Mouse (Mus musculus) ovary, adult 18-20 months (tissue): ENCODE results near the gene Hnrnpu.
"Not testable (repeated sequence)": the region's sequence is repeated elsewhere in the genome, so short reads cannot be mapped to it uniquely, and the experiment has no call there.

Experiments used
- DNase-seq: peaks from one replicate; pipeline ENCODE4 v3.0.0; 2022; ENCODE audit warnings: low spot score, mixed read lengths

Gene Hnrnpu

DNA sequence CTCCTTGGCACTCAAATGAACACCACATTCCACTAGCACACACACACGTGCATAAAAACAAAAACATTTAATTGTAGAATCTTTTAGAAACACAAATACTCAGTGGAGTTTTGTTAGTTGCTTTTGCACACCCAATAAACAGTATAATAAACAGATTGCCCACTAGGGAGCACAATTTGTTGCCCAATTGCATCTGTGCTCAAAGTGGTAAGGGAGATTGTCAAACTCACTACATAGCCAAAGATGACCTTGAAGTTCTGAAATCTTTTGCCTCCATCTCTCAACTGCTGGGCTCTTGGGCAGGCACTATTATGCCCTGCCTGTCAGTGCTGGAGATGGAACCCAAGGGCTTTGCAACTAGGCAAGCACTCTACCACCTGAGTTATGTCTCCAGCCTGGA, 27.5 kb downstream of the Hnrnpu start:
- DNase-seq = no peak

DNA sequence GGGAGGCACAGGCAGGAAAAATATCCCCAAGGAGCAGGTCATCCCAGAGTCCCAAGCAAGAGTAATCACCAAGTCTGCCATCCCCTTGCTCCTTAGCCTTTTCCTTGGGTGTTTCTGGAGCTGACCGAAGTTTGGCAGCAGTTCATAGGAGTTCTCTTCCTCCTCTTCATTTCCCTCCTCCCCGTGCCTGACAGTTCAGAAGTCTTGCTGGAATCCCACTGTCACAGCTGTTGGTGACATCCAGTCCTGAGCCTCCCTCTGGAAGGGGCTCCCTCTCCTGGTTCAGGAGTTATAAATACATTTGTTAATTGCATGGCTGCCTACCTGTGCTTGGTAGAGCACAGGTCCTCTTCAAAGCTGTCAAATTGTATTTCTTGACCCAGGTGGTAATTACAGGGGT, 28.1 kb downstream of the Hnrnpu start:
- no peak for DNase-seq

DNA sequence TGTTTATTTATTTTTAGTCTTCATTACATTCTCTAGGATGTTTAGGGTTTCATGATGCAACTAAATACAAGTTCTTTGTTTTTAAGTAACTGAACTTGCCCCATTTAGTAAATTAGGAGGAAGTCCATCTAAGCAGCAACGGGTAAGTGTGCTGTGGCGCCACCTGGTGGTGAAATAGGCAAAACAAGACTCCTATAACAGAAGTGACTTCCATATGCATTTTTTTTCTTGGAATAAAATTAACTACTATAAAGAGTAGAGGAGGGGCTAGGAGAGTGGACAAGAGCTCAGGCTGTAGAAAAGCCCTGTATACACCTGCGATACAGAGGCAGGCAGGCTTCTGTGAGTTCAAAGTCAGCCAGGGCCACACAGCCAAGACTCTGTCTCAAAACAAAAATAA, 34.2 kb downstream of the Hnrnpu start:
- DNase-seq = peak; percentile 18

DNA sequence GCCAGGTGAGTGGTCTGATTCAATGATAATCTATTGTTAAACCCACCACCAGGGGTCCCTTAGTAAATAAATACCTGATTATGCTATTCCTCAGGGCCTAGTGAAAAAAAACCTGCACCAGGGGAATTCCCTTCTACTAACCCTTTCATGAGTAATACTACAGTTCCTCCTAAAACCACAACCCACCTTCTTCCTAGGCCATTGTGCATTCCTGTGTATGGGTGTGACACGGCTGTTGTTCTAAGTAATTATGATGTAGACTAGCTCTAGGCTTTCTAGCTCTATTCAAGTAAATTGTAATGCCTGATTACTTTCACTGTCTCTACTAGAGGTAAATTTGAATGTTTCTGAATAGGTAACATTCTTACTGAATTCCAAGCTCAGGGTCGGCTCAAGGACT, 36.3 kb downstream of the Hnrnpu start:
- not testable (repeated sequence) for DNase-seq

- no peak for DNase-seq
Observed at GRCm38 (mm10) chr1:178294051-178294450, 43.5 kb downstream of the Hnrnpu start.

DNA sequence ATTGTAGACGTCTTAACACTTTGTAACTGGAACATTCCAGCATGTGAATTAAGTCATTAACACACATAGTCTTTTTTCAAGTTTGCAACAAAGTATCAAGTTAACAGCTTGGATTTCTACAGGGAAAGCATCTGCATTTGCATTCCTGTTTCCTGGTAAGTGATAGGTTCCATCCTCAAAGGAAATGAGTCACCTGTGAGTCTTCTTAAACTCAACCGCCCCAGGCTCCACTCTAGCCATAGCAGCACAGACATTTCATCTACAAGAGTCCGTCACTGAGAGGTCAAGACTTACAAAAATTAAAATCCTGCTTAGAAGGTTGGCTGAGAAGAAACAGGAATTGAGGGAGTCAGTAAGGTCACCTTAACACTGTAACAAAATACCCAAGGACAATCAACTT, 45.9 kb downstream of the Hnrnpu start:
- no peak for DNase-seq

DNA sequence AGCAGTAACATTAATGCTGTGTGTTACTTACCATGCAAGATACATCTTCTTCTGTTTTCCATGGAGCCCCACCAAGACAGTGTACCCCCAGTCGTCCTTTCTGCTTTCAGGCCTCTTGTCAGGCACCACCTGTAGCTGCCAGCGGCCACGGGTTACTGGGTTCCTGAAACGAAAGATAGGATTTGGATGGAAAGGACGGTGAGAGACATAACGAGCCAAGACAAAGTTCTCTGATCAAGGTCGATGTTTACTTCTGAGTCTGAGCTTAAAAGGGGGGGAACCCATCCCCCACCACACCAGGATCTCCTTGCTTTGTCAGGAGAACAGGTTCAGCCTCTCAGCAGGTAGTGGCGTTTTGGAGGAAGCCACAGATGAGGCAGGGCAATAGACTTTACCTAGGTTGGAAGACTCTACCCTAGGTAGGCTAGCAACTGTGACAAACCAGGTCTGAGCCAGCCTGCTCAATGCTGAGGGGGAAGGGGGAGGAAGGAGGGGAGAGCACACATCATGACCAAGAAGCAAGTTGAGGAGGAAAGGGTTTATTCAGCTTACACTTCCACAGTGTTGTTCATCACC, 49.9 kb downstream of the Hnrnpu start:
- no peak for DNase-seq

DNA sequence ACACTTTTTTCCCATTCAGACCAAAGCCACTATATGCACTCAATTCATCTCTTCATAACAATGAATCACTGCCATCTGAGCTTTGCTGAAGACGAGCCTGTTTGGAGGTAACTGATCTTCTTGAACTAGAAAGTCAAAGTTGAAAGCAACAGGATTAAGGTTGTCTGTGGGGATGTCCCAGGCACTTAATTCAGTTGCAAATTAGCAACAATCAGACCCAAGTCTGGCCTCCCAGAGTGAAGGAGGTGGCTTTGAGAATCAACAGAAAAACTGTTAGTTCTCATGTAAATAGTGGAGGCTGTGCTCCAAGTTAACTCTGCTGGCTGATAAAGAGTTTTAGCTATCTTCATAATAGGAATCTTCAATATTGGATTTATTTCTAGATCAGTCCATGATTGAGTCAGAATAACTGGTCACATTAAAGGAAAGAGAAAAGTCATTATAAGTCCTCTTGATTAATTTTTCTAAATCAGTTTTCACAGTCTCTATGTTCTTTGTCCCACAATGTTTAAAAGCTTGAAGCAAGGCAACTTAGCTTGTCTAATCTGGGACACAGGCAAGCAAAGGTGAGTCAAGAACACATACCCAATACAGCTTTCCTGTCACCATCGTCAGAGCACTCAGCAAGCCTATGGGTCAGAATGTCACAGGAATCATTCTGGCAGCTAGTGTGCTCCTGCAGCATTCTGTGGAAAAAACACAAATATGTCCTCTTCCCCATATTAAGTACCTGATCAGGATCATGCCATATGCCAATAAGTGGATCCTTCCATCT, 53.5 kb downstream of the Hnrnpu start:
- DNase-seq = no peak

DNA sequence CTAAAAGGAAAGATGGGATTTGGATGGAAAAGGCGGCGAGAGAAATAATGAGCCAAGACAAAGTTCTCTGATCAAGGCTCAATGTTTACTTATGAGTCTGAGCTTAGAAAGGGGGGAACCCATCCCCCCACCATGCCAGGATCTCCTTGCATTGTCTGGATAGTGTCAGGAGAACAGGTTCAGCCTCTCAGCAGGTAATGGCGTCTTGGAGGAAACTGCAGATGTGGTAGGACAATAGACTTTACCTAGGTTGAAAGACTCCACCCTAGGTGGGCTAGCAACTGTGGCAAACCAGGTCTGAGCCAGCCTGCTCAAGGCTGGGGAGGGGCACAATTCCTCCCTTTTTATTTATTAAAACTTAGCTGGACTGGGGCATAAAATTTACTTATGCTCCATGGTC, 54.3 kb downstream of the Hnrnpu start:
- DNase-seq = not testable (repeated sequence)

- DNase-seq = peak; percentile 30
Observed at GRCm38 (mm10) chr1:178276054-178276911, 61.3 kb downstream of the Hnrnpu start.

- no peak for DNase-seq
Observed at GRCm38 (mm10) chr1:178275738-178276053, 61.9 kb downstream of the Hnrnpu start.

- no peak for DNase-seq
Observed at GRCm38 (mm10) chr1:178275174-178275730, 62.3 kb downstream of the Hnrnpu start.
